Mouse (Mus musculus) CH12.LX (cell line): ENCODE data around the gene Ccdc8.

Experiments
- CTCF ChIP-seq, 2 experiments: IDR thresholded peaks in 1 of 2; conservative IDR thresholded peaks in 1 of 2; 2 replicates each; pipeline ENCODE4 v1.5.1; 2011 to 2012; ENCODE audit warnings: low read depth in 2 of 2, low read length in 2 of 2, improper control_type of control experiment in 1 of 2, inconsistent platforms in 1 of 2, mild to moderate bottlenecking in 1 of 2, moderate library complexity in 1 of 2
- EP300 ChIP-seq: IDR thresholded peaks from 2 replicates; pipeline ENCODE4 v1.6.1; 2011; ENCODE audit warnings: low read length, improper control_type of control experiment
- GABPA ChIP-seq: IDR thresholded peaks from 2 replicates; pipeline ENCODE4 v1.6.1; 2012; ENCODE audit warnings: low read depth, low read length, improper control_type of control experiment, inconsistent platforms; ENCODE audit not compliant: insufficient replicate concordance
- IRF4 ChIP-seq: IDR thresholded peaks from 2 replicates; pipeline ENCODE4 v1.6.1; 2014; ENCODE audit warnings: low read depth, mild to moderate bottlenecking, inconsistent platforms, low read length, improper control_type of control experiment
- JUND ChIP-seq: conservative IDR thresholded peaks from 2 replicates; pipeline ENCODE4 v1.6.1; 2011; ENCODE audit warnings: low read depth, low read length, improper control_type of control experiment
- KAT2A ChIP-seq: IDR thresholded peaks from 2 replicates; pipeline ENCODE4 v1.6.1; 2012; ENCODE audit warnings: low read length, improper control_type of control experiment, inconsistent platforms; ENCODE audit not compliant: insufficient replicate concordance
- MAX ChIP-seq: IDR thresholded peaks from 2 replicates; pipeline ENCODE4 v1.6.1; 2011; ENCODE audit warnings: low read length, improper control_type of control experiment
- MAZ ChIP-seq: IDR thresholded peaks from 2 replicates; pipeline ENCODE4 v1.6.1; 2012; ENCODE audit warnings: low read depth, mild to moderate bottlenecking, inconsistent platforms, low read length, improper control_type of control experiment, moderate library complexity
- POLR2A ChIP-seq: IDR thresholded peaks from 2 replicates; pipeline ENCODE4 v1.6.1; 2011; ENCODE audit warnings: low read depth, mild to moderate bottlenecking, improper control_type of control experiment, low read length
- TCF12 ChIP-seq: IDR thresholded peaks from 2 replicates; pipeline ENCODE4 v1.6.1; 2014; ENCODE audit warnings: low read depth, mild to moderate bottlenecking, inconsistent platforms, low read length, improper control_type of control experiment
- UBTF ChIP-seq: IDR thresholded peaks from 2 replicates; pipeline ENCODE4 v1.6.1; 2012; ENCODE audit warnings: low read depth, mild to moderate bottlenecking, inconsistent platforms, low read length, improper control_type of control experiment, moderate library complexity

GRCm38 (mm10) chr7:17004716-17005115 is 12.2 kb downstream of the Ccdc8 start:
- no peak for TF ChIP-seq JUND
- TF ChIP-seq EP300, result no peak
- no peak for TF ChIP-seq GABPA
- TF ChIP-seq UBTF, result no peak
- no peak for TF ChIP-seq CTCF (conservative IDR thresholded peaks at IDR 0.05 in 1 of 2, IDR thresholded peaks at IDR 0.05 in 1 of 2; ENCODE audit: low read depth in 2 of 2, low read length in 2 of 2)
- TF ChIP-seq POLR2A, result no peak
- TF ChIP-seq TCF12, result no peak
- no peak for TF ChIP-seq MAZ
- TF ChIP-seq IRF4, result no peak
- no peak for TF ChIP-seq KAT2A
- TF ChIP-seq MAX, result no peak
